Mouse (Mus musculus): ENCODE data around the gene Mtg1. TPM values are rescaled to one million over a fixed set of nuclear protein-coding genes. Genes with fewer than 3 reads are reported as not detected.

Mtg1 gene
- polyA plus RNA-seq, 1 experiment from 2014 or later = 20.2 TPM

DNA sequence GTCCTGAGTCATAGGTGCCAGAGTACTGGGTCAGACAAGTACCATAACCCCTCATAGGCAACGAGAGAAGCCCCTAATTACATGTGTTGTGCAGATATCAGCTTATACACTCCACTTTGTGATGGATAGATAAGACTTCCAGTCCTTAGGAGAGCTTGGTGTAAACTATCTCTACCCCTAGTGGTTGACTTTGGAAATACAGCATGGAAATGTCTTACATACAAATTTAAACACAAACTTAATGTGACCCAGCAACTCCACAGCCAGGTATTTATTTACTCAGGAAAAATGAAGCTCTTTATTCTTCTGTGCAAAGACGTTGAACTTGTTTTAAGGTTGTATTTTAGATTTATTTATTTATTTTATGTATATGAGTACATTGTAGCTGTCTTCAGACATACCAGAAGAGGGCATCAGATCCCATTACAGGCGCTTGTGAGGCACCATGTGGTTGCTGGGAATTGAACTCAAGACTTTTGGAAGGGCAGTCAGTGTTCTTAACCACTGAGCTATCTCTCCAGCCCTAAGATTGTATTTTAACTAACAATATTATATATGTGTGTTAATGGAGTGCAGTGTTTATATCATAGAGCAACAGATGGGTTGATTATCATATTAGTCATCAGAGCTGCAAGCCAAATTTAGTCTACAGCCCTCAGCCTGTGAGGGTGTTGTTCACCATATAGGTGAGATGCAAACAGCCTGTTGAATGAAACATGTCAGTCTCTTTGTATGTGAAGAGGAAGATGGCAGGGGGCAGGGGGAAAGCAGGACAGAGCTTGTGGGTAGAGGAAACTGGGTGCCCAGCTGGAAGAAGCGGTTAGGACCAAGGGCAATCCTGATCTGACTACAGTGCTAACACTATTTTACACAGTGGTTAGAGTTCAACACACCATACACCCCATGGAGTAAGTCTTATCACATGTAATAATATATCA, 51.3 kb downstream of the Mtg1 start:
- Histone ChIP-seq H3K4me2 (no peak overlapping the region), H3K9me3 (0 out of 2 replicates have a peak, but pooled peaks cover 5% of the 10 kb centered on the region), H3K9ac (replicated peaks) (no peak overlapping the region), H3K27ac (no peak overlapping the region), H3K36me3 (no peaks in the 10 kb centered on the region), H3K4me1 (replicated peaks) (no peaks in the 10 kb centered on the region), H3K4me3 (replicated peaks) (no peak overlapping the region), H3K27me3 (no peaks in the 10 kb centered on the region)
- WGBS = 62% methylated on average over 4 of the region's 4 CpGs
- no peak for ATAC-seq (ENCODE audit: insufficient number of reproducible peaks, insufficient read depth, low FRiP score, low TSS enrichment, low read depth)

DNA sequence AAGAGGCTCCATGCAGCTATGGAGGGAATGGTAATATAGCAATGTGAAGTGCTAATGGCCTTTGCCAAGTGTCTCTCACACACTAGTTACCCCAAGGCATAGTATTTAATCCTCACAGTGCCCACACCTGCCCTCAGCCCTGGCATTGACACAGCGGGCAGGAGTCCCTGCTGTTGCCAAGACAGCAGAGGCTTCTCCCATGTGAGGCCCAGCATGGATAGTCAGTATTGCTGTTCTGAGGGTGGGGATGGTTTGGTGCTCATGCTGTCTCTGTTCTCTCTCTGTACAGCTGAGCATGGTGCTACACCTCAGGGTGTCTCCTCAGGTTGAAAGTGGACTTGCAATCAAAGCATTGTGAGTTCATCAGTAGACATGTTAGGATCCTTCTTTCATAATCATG, 53.1 kb downstream of the Mtg1 start:
- Histone ChIP-seq H3K4me3 (replicated peaks) (no peak overlapping the region), H3K9me3 (0 out of 2 replicates have a peak, but pooled peaks cover 5% of the 10 kb centered on the region), H3K27me3 (no peaks in the 10 kb centered on the region), H3K4me1 (replicated peaks) (no peaks in the 10 kb centered on the region), H3K27ac (no peak overlapping the region), H3K36me3 (no peaks in the 10 kb centered on the region), H3K4me2 (no peak overlapping the region), H3K9ac (replicated peaks) (no peak overlapping the region)
- no peak for ATAC-seq (ENCODE audit: insufficient number of reproducible peaks, insufficient read depth, low FRiP score, low TSS enrichment, low read depth)
- WGBS = 88% methylated on average over 1 of the region's 1 CpGs

GRCm38 (mm10) chr7:140192445-140192844, 55.1 kb downstream of the Mtg1 start:
- no peak overlapping the region for H3K4me2 ChIP-seq
- H3K4me3 ChIP-seq (replicated peaks) = no peak overlapping the region
- no peak overlapping the region for H3K9ac ChIP-seq (replicated peaks)
- H3K36me3 ChIP-seq = no peaks in the 10 kb centered on the region
- 0 out of 2 replicates have a peak, but pooled peaks cover 5% of the 10 kb centered on the region for H3K9me3 ChIP-seq
- ATAC-seq (ENCODE audit: insufficient number of reproducible peaks, insufficient read depth, low FRiP score, low TSS enrichment, low read depth) = no peak
- no peaks in the 10 kb centered on the region for H3K4me1 ChIP-seq (replicated peaks)
- H3K27ac ChIP-seq = no peak overlapping the region
- 51% methylated on average over 2 of the region's 2 CpGs for WGBS
- no peaks in the 10 kb centered on the region for H3K27me3 ChIP-seq

- H3K4me3 ChIP-seq (replicated peaks) = no peak overlapping the region
- no peak overlapping the region for H3K9ac ChIP-seq (replicated peaks)
- H3K9me3 ChIP-seq = 0 out of 2 replicates have a peak, but pooled peaks cover 5% of the 10 kb centered on the region
- no peaks in the 10 kb centered on the region for H3K36me3 ChIP-seq
- no peak overlapping the region for H3K4me2 ChIP-seq
- 81% methylated on average over 2 of the region's 2 CpGs for WGBS
- H3K4me1 ChIP-seq (replicated peaks) = no peaks in the 10 kb centered on the region
- ATAC-seq (ENCODE audit: insufficient number of reproducible peaks, insufficient read depth, low FRiP score, low TSS enrichment, low read depth) = no peak
- H3K27me3 ChIP-seq = no peaks in the 10 kb centered on the region
- H3K27ac ChIP-seq = no peak overlapping the region
Observed at GRCm38 (mm10) chr7:140192851-140193250, 55.5 kb downstream of the Mtg1 start.

GRCm38 (mm10) chr7:140194031-140194430, 56.7 kb downstream of the Mtg1 start:
- Histone ChIP-seq H3K4me2 (no peak overlapping the region), H3K27ac (no peak overlapping the region), H3K4me3 (replicated peaks) (no peak overlapping the region), H3K9ac (replicated peaks) (no peak overlapping the region), H3K27me3 (no peaks in the 10 kb centered on the region), H3K4me1 (replicated peaks) (no peaks in the 10 kb centered on the region), H3K9me3 (0 out of 2 replicates have a peak, but pooled peaks cover 5% of the 10 kb centered on the region), H3K36me3 (no peaks in the 10 kb centered on the region)
- ATAC-seq (ENCODE audit: insufficient number of reproducible peaks, insufficient read depth, low FRiP score, low TSS enrichment, low read depth) = no peak
- 90% methylated on average over 4 of the region's 4 CpGs for WGBS

GRCm38 (mm10) chr7:140196002-140196401, 58.6 kb downstream of the Mtg1 start:
- 83% methylated on average over 8 of the region's 8 CpGs for WGBS
- Histone ChIP-seq H3K9me3 (0 out of 2 replicates have a peak, but pooled peaks cover 5% of the 10 kb centered on the region), H3K4me1 (replicated peaks) (no peaks in the 10 kb centered on the region), H3K9ac (replicated peaks) (no peak overlapping the region), H3K4me3 (replicated peaks) (no peak overlapping the region), H3K27me3 (no peaks in the 10 kb centered on the region), H3K27ac (no peak overlapping the region), H3K4me2 (no peak overlapping the region), H3K36me3 (no peaks in the 10 kb centered on the region)
- no peak for ATAC-seq (ENCODE audit: insufficient number of reproducible peaks, insufficient read depth, low FRiP score, low TSS enrichment, low read depth)

Other genes starting within 250 kb of the Mtg1 start
- gene Kndc1, start 242.9 kb upstream of the Mtg1 start, polyA plus RNA-seq (2016; fragmentation: Nextera tagmentation; extraction: Ambion mirVana) = 0.13 and 0.15 TPM in 2 replicates
- gene Utf1, start 193.8 kb upstream of the Mtg1 start, polyA plus RNA-seq (2016; fragmentation: Nextera tagmentation; extraction: Ambion mirVana) = 0.23 and 0.34 TPM in 2 replicates
- 0.31 and 0.51 TPM in 2 replicates for gene 6430531B16Rik, start 158.8 kb upstream of the Mtg1 start, polyA plus RNA-seq (2016; fragmentation: Nextera tagmentation; extraction: Ambion mirVana)
- 2.1 and 2.7 TPM in 2 replicates for gene Adam8, start 145.0 kb upstream of the Mtg1 start, polyA plus RNA-seq (2016; fragmentation: Nextera tagmentation; extraction: Ambion mirVana)
- 41.4 and 43.0 TPM in 2 replicates for gene Zfp511, start 101.2 kb upstream of the Mtg1 start, polyA plus RNA-seq (2016; fragmentation: Nextera tagmentation; extraction: Ambion mirVana)
- gene Tubgcp2, start 100.9 kb upstream of the Mtg1 start, polyA plus RNA-seq (2016; fragmentation: Nextera tagmentation; extraction: Ambion mirVana) = 82.3 and 82.8 TPM in 2 replicates
- gene Msx3, start 88.5 kb upstream of the Mtg1 start, polyA plus RNA-seq (2016; fragmentation: Nextera tagmentation; extraction: Ambion mirVana) = 0.10 TPM in 1 of 2 replicates, not detected in the other
- gene Caly, start 55.0 kb upstream of the Mtg1 start, polyA plus RNA-seq (2016; fragmentation: Nextera tagmentation; extraction: Ambion mirVana) = 1.8 and 2.5 TPM in 2 replicates
- gene Prap1, start 44.2 kb upstream of the Mtg1 start, polyA plus RNA-seq (2016; fragmentation: Nextera tagmentation; extraction: Ambion mirVana) = not detected in 2 replicates
- gene Fuom, start 35.1 kb upstream of the Mtg1 start, polyA plus RNA-seq (2016; fragmentation: Nextera tagmentation; extraction: Ambion mirVana) = 21.3 and 21.8 TPM in 2 replicates
- gene Paox, start 21.8 kb upstream of the Mtg1 start, polyA plus RNA-seq (2016; fragmentation: Nextera tagmentation; extraction: Ambion mirVana) = 15.5 and 20.4 TPM in 2 replicates
- 166 and 175 TPM in 2 replicates for gene Echs1, start 21.1 kb upstream of the Mtg1 start, polyA plus RNA-seq (2016; fragmentation: Nextera tagmentation; extraction: Ambion mirVana)
- 0.10 and 0.14 TPM in 2 replicates for gene Sprn, start 17.3 kb downstream of the Mtg1 start, polyA plus RNA-seq (2016; fragmentation: Nextera tagmentation; extraction: Ambion mirVana)
- gene Olfr522, start 27.2 kb downstream of the Mtg1 start, polyA plus RNA-seq (2016; fragmentation: Nextera tagmentation; extraction: Ambion mirVana) = not detected in 2 replicates
- not detected in 2 replicates for gene Olfr523, start 35.7 kb downstream of the Mtg1 start, polyA plus RNA-seq (2016; fragmentation: Nextera tagmentation; extraction: Ambion mirVana)
- not detected in 2 replicates for gene Olfr524, start 68.4 kb downstream of the Mtg1 start, polyA plus RNA-seq (2016; fragmentation: Nextera tagmentation; extraction: Ambion mirVana)
- gene Cd163l1, start 80.7 kb downstream of the Mtg1 start, polyA plus RNA-seq (2016; fragmentation: Nextera tagmentation; extraction: Ambion mirVana) = not detected in 2 replicates
- not detected in 2 replicates for gene 5830411N06Rik, start 109.7 kb downstream of the Mtg1 start, polyA plus RNA-seq (2016; fragmentation: Nextera tagmentation; extraction: Ambion mirVana)
- not detected in 2 replicates for gene Olfr525, start 183.3 kb downstream of the Mtg1 start, polyA plus RNA-seq (2016; fragmentation: Nextera tagmentation; extraction: Ambion mirVana)
- not detected in 2 replicates for gene Olfr527, start 196.5 kb downstream of the Mtg1 start, polyA plus RNA-seq (2016; fragmentation: Nextera tagmentation; extraction: Ambion mirVana)
- gene Olfr60, start 224.1 kb downstream of the Mtg1 start, polyA plus RNA-seq (2016; fragmentation: Nextera tagmentation; extraction: Ambion mirVana) = not detected in 2 replicates
- not detected in 2 replicates for gene Olfr530, start 238.8 kb downstream of the Mtg1 start, polyA plus RNA-seq (2016; fragmentation: Nextera tagmentation; extraction: Ambion mirVana)

Measured in limb, embryonic 12.5 days (tissue).